Mouse (Mus musculus) small intestine, adult 2 months (tissue): ENCODE measurements at regions not wholly inside any gene's neighbourhood (a gene's known extent, or its start where the extent isn't known, plus 50 kb on each side); places are given as distances from the start of the nearest gene placed in this dataset.

Experiments used
- CTCF ChIP-seq: fragments of 200-500 bp; IDR thresholded peaks from 2 replicates; pipeline ENCODE4 v1.5.1; 2012; ENCODE audit warnings: low read depth, mild to moderate bottlenecking, control low read depth, inconsistent platforms, low read length, moderate library complexity, mixed read lengths; ENCODE audit not compliant: insufficient replicate concordance, insufficient read length; ENCODE audit errors: extremely low read depth
- POLR2A ChIP-seq: fragments of 200-500 bp; IDR thresholded peaks from 2 replicates; pipeline ENCODE4 v1.6.1; 2012; ENCODE audit warnings: low read depth, mild to moderate bottlenecking, control low read depth, inconsistent platforms, low read length, moderate library complexity

DNA sequence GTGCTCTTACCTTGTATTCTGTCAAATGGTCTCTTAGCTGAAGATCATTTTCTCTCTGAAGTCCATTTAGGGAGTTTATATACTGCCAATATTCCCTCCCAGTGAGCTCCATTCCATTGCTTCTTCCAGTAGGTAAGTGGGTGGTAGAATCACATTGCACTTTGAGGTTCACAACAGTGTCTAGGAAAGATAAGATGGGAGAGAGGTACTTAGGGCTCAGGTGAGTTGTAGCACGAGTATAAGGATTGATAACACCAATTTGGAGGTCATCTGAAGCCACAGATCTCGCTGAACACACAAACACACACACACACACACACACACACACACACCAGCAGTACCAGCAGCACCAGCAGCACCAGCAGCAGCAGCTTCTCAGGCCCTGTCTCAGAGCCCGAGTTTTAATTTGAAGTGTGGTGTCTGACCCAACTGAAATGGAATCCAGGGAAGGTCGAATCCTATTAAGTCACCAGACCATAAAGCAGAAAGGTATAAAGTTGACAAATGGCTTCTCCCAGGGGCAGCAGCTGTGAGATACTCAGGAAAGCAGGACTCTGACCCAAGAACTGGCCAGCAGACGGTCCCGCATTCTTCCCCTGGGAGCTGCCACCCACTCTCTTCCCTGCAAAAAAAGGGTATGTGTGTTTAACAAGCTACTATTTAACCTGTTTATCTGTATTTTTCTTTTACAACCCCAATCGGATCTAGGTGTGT is 561.9 kb upstream of the Cdh11 start:
- TF ChIP-seq CTCF (no peak), POLR2A (no peak)
